Mouse (Mus musculus) heart, postnatal 10 days (tissue): ENCODE measurements at regions not wholly inside any gene's neighbourhood (a gene's known extent, or its start where the extent isn't known, plus 50 kb on each side); places are given as distances from the start of the nearest gene placed in this dataset.

ENCODE experiments used
- DNase-seq, 2 experiments: peaks; one replicate each; pipeline ENCODE4 v3.0.0; 2021
- intact Hi-C: fragments of 180-260 bp; cut with DNase I; formaldehyde crosslinking; loops from one replicate; pipeline ENCODE4 v1.15.1; 2025

- no peak for DNase-seq
- intact Hi-C loops, result no loop called here
Measured at GRCm38 (mm10) chr6:34246512-34246911, 69.6 kb upstream of the Slc35b4 start.

- no peak for DNase-seq
- intact Hi-C loops, result no loop called here
Measured at GRCm38 (mm10) chr6:34243001-34243400, 66.1 kb upstream of the Slc35b4 start.

- intact Hi-C loops, result no loop called here
Measured at GRCm38 (mm10) chr6:34242486-34242885, 65.6 kb upstream of the Slc35b4 start.

GRCm38 (mm10) chr6:34235132-34235531 is 58.2 kb upstream of the Slc35b4 start:
- intact Hi-C loops, result no loop called here
- no peak for DNase-seq

More at GRCm38 (mm10) chr6:34242486-34242885, 65.6 kb upstream of the Slc35b4 start:
- no peak for DNase-seq

- no peak for DNase-seq
- intact Hi-C loops, result no loop called here
Measured at GRCm38 (mm10) chr6:34234443-34235020, 57.6 kb upstream of the Slc35b4 start.

GRCm38 (mm10) chr6:34230768-34231381 is 54.0 kb upstream of the Slc35b4 start:
- intact Hi-C loops, result loop anchor here (2.0 kb wide), 1 partner anchor 38 kb away; no protein-coding TSS in a partner anchor
- DNase-seq, result peak; percentile 53 to 80

- DNase-seq, result no peak
- intact Hi-C loops, result no loop called here
Measured at GRCm38 (mm10) chr6:34227131-34227530, 50.2 kb upstream of the Slc35b4 start.
